Mouse (Mus musculus): ENCODE data around the gene Clasrp. TPM values are rescaled to one million over a fixed set of nuclear protein-coding genes. Genes with fewer than 3 reads are reported as not detected.
A peak's percentile ranks its signal among the peaks of the same experiment; 100 is the strongest.

Clasrp gene
- total RNA-seq, 4 experiments from 2014 or later: 96.9 to 109 (median 101) TPM

GRCm38 (mm10) chr7:19563884-19564283, 40.4 kb downstream of the Clasrp start:
- DNase-seq (ENCODE audit: low spot score in 2 of 2): no peak

GRCm38 (mm10) chr7:19562643-19563410, 41.5 kb downstream of the Clasrp start, which contains the start of gene Ppp1r37:
Gene Ppp1r37 (minus strand): TSS chr7:19563076.
- no peak for DNase-seq (ENCODE audit: low spot score in 2 of 2)

GRCm38 (mm10) chr7:19561765-19562642, 42.3 kb downstream of the Clasrp start:
- peak; percentile 73 to 86 for DNase-seq (ENCODE audit: low spot score in 2 of 2)

- DNase-seq (ENCODE audit: low spot score in 2 of 2): no peak
Observed at GRCm38 (mm10) chr7:19561431-19561764, 42.9 kb downstream of the Clasrp start.

GRCm38 (mm10) chr7:19560491-19561260, 43.6 kb downstream of the Clasrp start:
- no peak for DNase-seq (ENCODE audit: low spot score in 2 of 2)

- DNase-seq (ENCODE audit: low spot score in 2 of 2): no peak
Observed at GRCm38 (mm10) chr7:19558965-19559364, 45.3 kb downstream of the Clasrp start.

GRCm38 (mm10) chr7:19557982-19558900, 46.0 kb downstream of the Clasrp start:
- DNase-seq (ENCODE audit: low spot score in 2 of 2): no peak

GRCm38 (mm10) chr7:19557086-19557485, 47.2 kb downstream of the Clasrp start:
- no peak for DNase-seq (ENCODE audit: low spot score in 2 of 2)

GRCm38 (mm10) chr7:19554168-19554567, 50.1 kb downstream of the Clasrp start:
- DNase-seq (ENCODE audit: low spot score in 2 of 2): peak; percentile 39 to 51

GRCm38 (mm10) chr7:19552443-19552842, 51.8 kb downstream of the Clasrp start:
- DNase-seq (ENCODE audit: low spot score in 2 of 2): no peak

- no peak for DNase-seq (ENCODE audit: low spot score in 2 of 2)
Observed at GRCm38 (mm10) chr7:19551634-19552033, 52.7 kb downstream of the Clasrp start.

GRCm38 (mm10) chr7:19549394-19549793, 54.9 kb downstream of the Clasrp start:
- DNase-seq (ENCODE audit: low spot score in 2 of 2): no peak

- no peak for DNase-seq (ENCODE audit: low spot score in 2 of 2)
Observed at GRCm38 (mm10) chr7:19547344-19547969, 56.8 kb downstream of the Clasrp start.

- no peak for DNase-seq (ENCODE audit: low spot score in 2 of 2)
Observed at GRCm38 (mm10) chr7:19546007-19546406, 58.3 kb downstream of the Clasrp start.

GRCm38 (mm10) chr7:19543584-19543983, 60.7 kb downstream of the Clasrp start:
- no peak for DNase-seq (ENCODE audit: low spot score in 2 of 2)

GRCm38 (mm10) chr7:19542155-19542691, 62.1 kb downstream of the Clasrp start:
- DNase-seq (ENCODE audit: low spot score in 2 of 2): no peak

- no peak for DNase-seq (ENCODE audit: low spot score in 2 of 2)
Observed at GRCm38 (mm10) chr7:19541681-19542154, 62.6 kb downstream of the Clasrp start.

- no peak for DNase-seq (ENCODE audit: low spot score in 2 of 2)
Observed at GRCm38 (mm10) chr7:19540771-19541566, 63.3 kb downstream of the Clasrp start.

GRCm38 (mm10) chr7:19534676-19535075, 69.6 kb downstream of the Clasrp start:
- DNase-seq (ENCODE audit: low spot score in 2 of 2): no peak
